Mouse (Mus musculus) MEL (cell line): ENCODE data around the gene Tspan2.

Experiments
- CTCF ChIP-seq, 3 experiments: IDR thresholded peaks in 2 of 3; conservative IDR thresholded peaks in 1 of 3; 2 replicates each; pipeline ENCODE4 v1.5.1; 2011 to 2012; ENCODE audit warnings: low read length in 3 of 3, low read depth in 2 of 3, mild to moderate bottlenecking in 2 of 3, improper control_type of control experiment in 1 of 3, inconsistent platforms in 1 of 3, mixed read lengths in 1 of 3, moderate library complexity in 1 of 3; ENCODE audit not compliant: control insufficient read depth in 1 of 3, insufficient read depth in 1 of 3, poor library complexity in 1 of 3, severe bottlenecking in 1 of 3
- EP300 ChIP-seq, 2 experiments: IDR thresholded peaks; 2 replicates each; pipeline ENCODE4 v1.6.1; 2011; ENCODE audit warnings: improper control_type of control experiment in 2 of 2, low read length in 2 of 2, low read depth in 1 of 2, mild to moderate bottlenecking in 1 of 2
- GABPA ChIP-seq: IDR thresholded peaks from 2 replicates; pipeline ENCODE4 v1.6.1; 2012; ENCODE audit warnings: low read depth, mild to moderate bottlenecking, inconsistent platforms, low read length, improper control_type of control experiment, moderate library complexity
- GATA1 ChIP-seq: IDR thresholded peaks from 2 replicates; pipeline ENCODE4 v1.6.1; 2011; ENCODE audit warnings: low read depth, low read length, improper control_type of control experiment
- MAFK ChIP-seq: IDR thresholded peaks from 2 replicates; pipeline ENCODE4 v1.6.1; 2011; ENCODE audit warnings: low read depth, mild to moderate bottlenecking, low read length, improper control_type of control experiment, borderline replicate concordance
- MEF2A ChIP-seq: IDR thresholded peaks from 2 replicates; pipeline ENCODE4 v1.6.1; 2014; ENCODE audit warnings: low read depth, mild to moderate bottlenecking, inconsistent platforms, low read length, improper control_type of control experiment; ENCODE audit not compliant: poor library complexity, insufficient replicate concordance, severe bottlenecking; ENCODE audit errors: extremely low read depth
- POLR2A ChIP-seq, 2 experiments: IDR thresholded peaks; 2 replicates each; pipeline ENCODE4 v1.6.1; 2011 to 2012; ENCODE audit warnings: low read length in 2 of 2, mild to moderate bottlenecking in 2 of 2, control low read depth in 1 of 2, improper control_type of control experiment in 1 of 2, low read depth in 1 of 2, moderate library complexity in 1 of 2; ENCODE audit not compliant: control insufficient read depth in 1 of 2, insufficient read depth in 1 of 2, poor library complexity in 1 of 2
- POLR2AphosphoS5 ChIP-seq: IDR thresholded peaks from 2 replicates; pipeline ENCODE4 v1.6.1; 2012; ENCODE audit warnings: low read depth, borderline replicate concordance, mild to moderate bottlenecking, inconsistent platforms, low read length, moderate library complexity, mixed read lengths
- TCF12 ChIP-seq: IDR thresholded peaks from 2 replicates; pipeline ENCODE4 v1.6.1; 2014; ENCODE audit warnings: low read depth, mild to moderate bottlenecking, inconsistent platforms, low read length, improper control_type of control experiment, moderate library complexity
- ZNF384 ChIP-seq: IDR thresholded peaks from 2 replicates; pipeline ENCODE4 v1.6.1; 2012; ENCODE audit warnings: low read depth, mild to moderate bottlenecking, inconsistent platforms, low read length, improper control_type of control experiment

GRCm38 (mm10) chr3:102691802-102692484 lies 42.4 kb upstream of the Tspan2 start:
- TF ChIP-seq EP300 (IDR thresholded peaks at IDR 0.05; ENCODE audit: low read depth in 1 of 2, low read length in 2 of 2): no peak
- no peak for TF ChIP-seq TCF12
- TF ChIP-seq POLR2AphosphoS5: peak; percentile 85; the same call in 1 of the 2 replicates
- no peak for TF ChIP-seq GABPA
- peak; percentile 56 to 75 (median 70) for TF ChIP-seq CTCF (IDR thresholded peaks at IDR 0.05 in 2 of 3, conservative IDR thresholded peaks at IDR 0.05 in 1 of 3; ENCODE audit: control insufficient read depth in 1 of 3, insufficient read depth in 1 of 3, low read depth in 2 of 3, low read length in 3 of 3, poor library complexity in 1 of 3, severe bottlenecking in 1 of 3)
- no peak for TF ChIP-seq POLR2A (IDR thresholded peaks at IDR 0.05; ENCODE audit: control insufficient read depth in 1 of 2, insufficient read depth in 1 of 2, low read depth in 1 of 2, low read length in 2 of 2, poor library complexity in 1 of 2)
- no peak for TF ChIP-seq ZNF384
- TF ChIP-seq MAFK: no peak
- TF ChIP-seq GATA1: no peak
- no peak for TF ChIP-seq MEF2A
